Mouse (Mus musculus): ENCODE measurements around the gene Sec23b. TPM values are rescaled to one million over a fixed set of nuclear protein-coding genes. Genes with fewer than 3 reads are reported as not detected.

Gene Sec23b
- polyA plus RNA-seq, 1 experiment from 2014 or later: 41.7 TPM

Small RNA genes lying within 50 kb of the gene (microRNA-seq; reads per million reads assigned to microRNA genes)
- gene Gm24823: not detected

Other genes starting within 250 kb of the Sec23b start
- gene Ovol2, start 224.1 kb upstream of the Sec23b start, polyA plus RNA-seq (2015; fragmentation: Nextera tagmentation; extraction: Ambion mirVana): 0.13 and 0.24 TPM in 2 replicates
- gene Kat14, start 187.2 kb upstream of the Sec23b start, polyA plus RNA-seq (2015; fragmentation: Nextera tagmentation; extraction: Ambion mirVana): 24.7 and 27.9 TPM in 2 replicates
- gene Pet117, start 187.2 kb upstream of the Sec23b start, polyA plus RNA-seq (2015; fragmentation: Nextera tagmentation; extraction: Ambion mirVana): 0.90 and 1.3 TPM in 2 replicates
- gene Dzank1, start 28.8 kb upstream of the Sec23b start, polyA plus RNA-seq (2015; fragmentation: Nextera tagmentation; extraction: Ambion mirVana): 0.57 and 0.79 TPM in 2 replicates
- 16.9 and 17.7 TPM in 2 replicates for gene Polr3f, start 28.5 kb upstream of the Sec23b start, polyA plus RNA-seq (2015; fragmentation: Nextera tagmentation; extraction: Ambion mirVana)
- gene Rbbp9, start 5.4 kb upstream of the Sec23b start, polyA plus RNA-seq (2015; fragmentation: Nextera tagmentation; extraction: Ambion mirVana): 34.2 and 37.0 TPM in 2 replicates
- 47.6 and 53.2 TPM in 2 replicates for gene Smim26, start 37.8 kb downstream of the Sec23b start, polyA plus RNA-seq (2015; fragmentation: Nextera tagmentation; extraction: Ambion mirVana)
- gene Dtd1, start 43.7 kb downstream of the Sec23b start, polyA plus RNA-seq (2015; fragmentation: Nextera tagmentation; extraction: Ambion mirVana): 27.9 and 30.2 TPM in 2 replicates